Mouse (Mus musculus) neural tube, embryonic 11.5 days (tissue): ENCODE data around the gene Txnl4b. TPM values are rescaled to one million over a fixed set of nuclear protein-coding genes. Genes with fewer than 3 reads are reported as not detected.
A peak's percentile ranks its signal among the peaks of the same experiment; 100 is the strongest.

Experiments used
- ATAC-seq: fragments of 200-750 bp; cut with Nextera tagmentation; 2 replicates; pipeline ENCODE4 v1.8.0; 2017; ENCODE audit warnings: moderate number of reproducible peaks, mild to moderate bottlenecking, moderate TSS enrichment, moderate library complexity; ENCODE audit not compliant: insufficient read depth, low FRiP score, low TSS enrichment
- DNase-seq: peaks from one replicate; pipeline ENCODE4 v3.0.0-alpha.2; 2015; ENCODE audit warnings: low spot score
- H3K27ac ChIP-seq: fragments of 300-500 bp; sonication (generic); 2 replicates; pipeline ENCODE4 v1.5.1; 2014; ENCODE audit warnings: low read depth, mild to moderate bottlenecking, low read length
- H3K27me3 ChIP-seq: fragments of 300-500 bp; sonication (generic); 2 replicates; pipeline ENCODE4 v1.6.1; 2014; ENCODE audit warnings: mild to moderate bottlenecking, low read length, mixed read lengths; ENCODE audit not compliant: control insufficient read depth, insufficient read depth
- H3K36me3 ChIP-seq: fragments of 300-500 bp; sonication (generic); 2 replicates; pipeline ENCODE4 v1.6.1; 2014; ENCODE audit warnings: mild to moderate bottlenecking, low read length, moderate library complexity, mixed read lengths; ENCODE audit not compliant: control insufficient read depth, insufficient read depth
- H3K4me1 ChIP-seq: fragments of 300-500 bp; sonication (generic); 2 replicates; pipeline ENCODE4 v1.6.1; 2014; ENCODE audit warnings: low read length, mixed read lengths; ENCODE audit not compliant: control insufficient read depth, insufficient read depth
- H3K4me2 ChIP-seq: fragments of 300-500 bp; sonication (generic); 2 replicates; pipeline ENCODE4 v1.6.1; 2014; ENCODE audit warnings: low read depth, mild to moderate bottlenecking, moderate library complexity
- H3K4me3 ChIP-seq: fragments of 300-500 bp; sonication (generic); 2 replicates; pipeline ENCODE4 v1.5.1; 2014; ENCODE audit warnings: low read depth, low read length
- H3K9ac ChIP-seq: fragments of 300-500 bp; sonication (generic); 2 replicates; pipeline ENCODE4 v1.6.1; 2014; ENCODE audit warnings: mild to moderate bottlenecking, low read length
- H3K9me3 ChIP-seq: fragments of 300-500 bp; sonication (generic); 2 replicates; pipeline ENCODE4 v1.6.1; 2016; ENCODE audit warnings: low read length; ENCODE audit not compliant: control insufficient read depth
- WGBS: fragments of 180-500 bp; shearing (Covaris S2); extraction: QIAGEN DNeasy Blood & Tissue Kit; methylation state at CpG from one replicate; pipeline ENCODE4 v1.1.7; 2014; 5-methylcytosine and 5-hydroxymethylcytosine counted together
- polyA plus RNA-seq: library from polyadenylated mRNA; unstranded; fragments of >200 nt; fragmentation: Nextera tagmentation; extraction: Ambion mirVana; gene quantifications from 2 replicates; pipeline ENCODE4 v1.2.1, GENCODE M21; 2014

The Txnl4b gene
- 32.2 and 33.1 TPM in 2 replicates for polyA plus RNA-seq

DNA sequence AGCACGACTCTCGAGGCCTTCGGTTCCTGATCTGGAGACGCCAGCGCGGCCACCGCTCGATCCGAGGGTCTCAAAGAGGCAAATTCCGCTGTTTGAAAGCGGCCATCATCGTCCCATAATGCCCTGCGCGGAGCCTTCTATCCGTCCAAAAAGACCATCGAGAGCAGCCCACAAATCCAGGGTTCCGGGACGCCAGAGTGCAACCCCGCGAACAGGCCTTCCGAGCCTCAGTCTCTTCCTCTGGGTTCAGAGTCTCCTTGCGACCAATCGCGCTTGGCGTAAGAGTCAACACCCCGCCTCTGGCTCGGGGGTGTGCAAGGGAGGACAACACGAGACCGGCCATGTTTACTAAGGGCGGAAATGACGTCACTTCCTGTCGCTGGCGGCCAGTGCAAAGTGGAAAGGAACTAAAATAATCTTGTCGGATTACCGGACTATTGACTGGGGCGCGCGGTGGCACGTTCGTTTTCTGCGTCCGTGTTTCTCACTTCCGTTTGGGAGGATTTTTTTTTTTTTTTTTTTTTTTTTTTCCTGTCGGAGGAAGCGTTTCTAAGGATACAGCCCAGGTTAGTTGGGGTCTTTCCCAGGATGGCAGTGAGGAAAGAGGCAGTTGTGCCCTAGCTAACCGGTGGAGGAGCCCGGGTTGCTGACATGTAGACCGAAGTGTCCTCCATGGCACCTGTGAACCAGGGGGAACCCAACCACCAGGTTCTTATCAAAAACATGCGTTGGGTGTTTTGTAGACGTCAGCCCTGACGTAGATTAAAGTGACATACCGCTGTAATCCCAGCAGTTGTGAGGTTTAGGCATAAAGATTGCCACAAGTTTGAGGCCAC lies at the start of gene Txnl4b, which contains the start of gene Dhx38:
TSS of gene Txnl4b (plus strand) at position 395 of the 836 bp plus-strand sequence.
TSS of gene Dhx38 (minus strand) at position 364 of the 836 bp plus-strand sequence.
- Histone ChIP-seq H3K4me1 (no peaks in the 10 kb centered on the region), H3K27ac (peak within 1 kb of the TSS; percentile 86), H3K4me3 (peak within 1 kb of the TSS; percentile 94), H3K9me3 (no peaks in the 10 kb centered on the region), H3K4me2 (peak within 1 kb of the TSS; percentile 83), H3K27me3 (no peaks in the 10 kb centered on the region), H3K36me3 (no peaks in the 10 kb centered on the region), H3K9ac (peak within 1 kb of the TSS; percentile 96)
- DNase-seq = peak; percentile 97
- ATAC-seq = peak; percentile 98
- under 1% methylated on average over 52 of the region's 52 CpGs for WGBS

DNA sequence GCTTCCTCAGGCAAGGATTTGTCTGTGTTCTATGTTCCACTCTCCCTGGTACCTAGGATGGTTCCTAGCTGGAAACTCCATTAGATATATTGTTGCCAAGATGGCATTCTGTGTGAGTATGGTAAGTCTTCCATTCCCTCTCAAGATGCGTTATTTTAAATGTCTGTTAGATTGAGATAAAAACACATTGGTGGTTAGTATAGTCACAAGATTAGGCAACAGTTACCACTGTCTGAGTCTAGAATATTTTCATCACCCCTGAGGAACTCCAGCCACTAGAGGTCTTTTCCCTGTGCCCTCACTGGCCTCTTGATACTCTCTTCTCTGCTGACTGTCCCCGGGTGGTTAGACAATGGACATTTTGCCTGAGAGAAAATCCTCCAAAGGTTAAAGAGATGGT lies 41.7 kb upstream of the Txnl4b start:
- Histone ChIP-seq H3K27ac (no peak overlapping the region), H3K4me2 (no peak overlapping the region), H3K4me3 (no peak overlapping the region), H3K36me3 (no peaks in the 10 kb centered on the region), H3K27me3 (no peaks in the 10 kb centered on the region), H3K9ac (no peak overlapping the region), H3K9me3 (no peaks in the 10 kb centered on the region), H3K4me1 (no peaks in the 10 kb centered on the region)
- no peak for ATAC-seq
- no peak for DNase-seq
- WGBS = 86% methylated on average over 2 of the region's 2 CpGs

DNA sequence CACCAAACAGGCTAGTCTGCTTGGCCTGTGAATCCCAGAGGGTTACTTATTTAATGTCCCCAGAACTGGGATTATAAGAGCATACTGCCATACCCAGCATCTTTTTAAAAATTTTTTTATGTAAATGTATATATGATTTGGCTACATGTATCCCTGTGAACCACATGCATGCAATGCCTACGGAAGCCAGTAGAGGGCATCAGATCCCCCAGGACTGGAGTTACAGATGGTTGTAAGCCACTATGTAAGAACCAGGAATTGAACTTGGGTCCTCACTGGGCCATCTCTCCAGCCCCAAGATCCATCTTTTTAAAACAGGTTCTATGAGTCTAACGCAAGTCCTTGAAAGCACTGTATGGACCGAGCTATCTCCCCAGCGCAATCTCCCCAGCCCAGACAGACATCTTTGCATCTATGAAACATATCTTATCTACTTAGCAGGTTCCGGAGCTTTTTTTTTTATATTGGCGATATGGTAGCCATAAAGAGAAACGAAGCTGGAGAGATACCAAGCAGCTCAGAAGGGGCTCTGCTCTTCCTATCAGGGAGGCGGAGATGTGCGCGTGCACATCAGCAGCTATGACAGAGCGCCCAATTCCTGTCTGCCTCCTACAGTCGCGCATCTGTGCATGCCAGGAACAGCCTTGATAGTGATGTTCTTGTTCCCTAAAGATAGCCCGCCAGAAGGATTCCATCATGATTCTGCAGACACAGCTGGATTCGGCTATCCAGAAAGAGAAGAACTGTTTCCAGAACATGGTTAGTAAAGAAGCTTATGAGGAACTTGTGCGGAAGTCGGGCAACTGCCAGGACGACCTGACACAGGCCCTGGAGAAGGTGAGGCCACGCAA lies 30.3 kb upstream of the Txnl4b start:
- H3K4me1 ChIP-seq = no peaks in the 10 kb centered on the region

DNA sequence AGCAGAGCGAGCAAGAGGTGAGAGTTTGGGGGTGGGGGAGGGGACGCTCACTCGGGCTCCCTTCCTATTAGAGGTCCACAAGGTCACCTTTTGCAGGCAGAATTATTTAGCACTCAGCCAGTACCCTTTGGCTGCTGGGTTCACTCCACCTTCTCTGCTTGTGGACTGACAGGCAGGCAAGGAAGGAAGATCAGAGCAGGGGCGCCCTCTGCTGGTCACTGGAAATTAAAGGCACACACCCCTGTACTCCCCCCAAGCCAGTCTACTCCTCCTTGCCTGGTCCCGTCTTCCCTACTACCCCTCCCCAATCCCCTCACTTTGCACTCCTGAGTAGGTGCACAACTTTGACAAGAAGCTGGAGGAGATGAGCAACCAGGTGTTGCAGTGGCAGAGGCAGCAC lies 29.0 kb upstream of the Txnl4b start:
- Histone ChIP-seq H3K27me3 (no peaks in the 10 kb centered on the region), H3K36me3 (no peaks in the 10 kb centered on the region), H3K9me3 (no peaks in the 10 kb centered on the region), H3K9ac (no peak overlapping the region), H3K4me2 (no peak overlapping the region), H3K4me3 (no peak overlapping the region), H3K4me1 (no peaks in the 10 kb centered on the region), H3K27ac (no peak overlapping the region)
- WGBS = 6% methylated on average over 5 of the region's 5 CpGs
- peak; percentile 88 for DNase-seq
- no peak for ATAC-seq

More for the DNA sequence above, 30.3 kb upstream of the Txnl4b start:
- Histone ChIP-seq H3K9me3 (no peaks in the 10 kb centered on the region), H3K27ac (no peak overlapping the region), H3K9ac (no peak overlapping the region), H3K4me2 (no peak overlapping the region), H3K4me3 (no peak overlapping the region), H3K27me3 (no peaks in the 10 kb centered on the region), H3K36me3 (no peaks in the 10 kb centered on the region)
- ATAC-seq (no peak), DNase-seq (peak; percentile 50)
- WGBS = 88% methylated on average over 19 of the region's 19 CpGs

DNA sequence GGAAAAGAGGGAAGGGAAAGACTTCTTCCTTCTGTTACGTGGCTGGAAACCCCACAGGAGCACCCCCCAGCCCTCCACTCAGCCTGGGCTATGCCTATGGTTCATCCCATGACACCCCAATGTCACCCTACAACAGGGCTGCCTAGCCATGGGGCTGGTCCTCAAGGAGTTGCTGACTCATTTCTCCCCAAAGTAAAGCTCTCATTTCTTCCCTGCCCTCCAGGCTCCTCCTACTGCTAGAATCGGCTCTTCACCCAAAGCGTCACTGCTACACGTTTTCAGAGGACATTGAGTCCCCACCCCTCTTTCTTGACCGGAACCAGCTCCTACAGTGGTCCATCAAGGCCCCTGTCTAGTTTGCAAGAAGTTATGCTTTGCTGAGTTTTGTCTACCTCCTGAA lies 23.5 kb upstream of the Txnl4b start:
- no peaks in the 10 kb centered on the region; the same call in 1 of the 2 replicates for H3K36me3 ChIP-seq
- H3K4me3 ChIP-seq = no peak overlapping the region
- no peaks in the 10 kb centered on the region for H3K4me1 ChIP-seq
- WGBS = 81% methylated on average over 5 of the region's 5 CpGs
- no peaks in the 10 kb centered on the region for H3K27me3 ChIP-seq
- no peaks in the 10 kb centered on the region for H3K9me3 ChIP-seq
- no peak overlapping the region for H3K4me2 ChIP-seq
- DNase-seq (no peak), ATAC-seq (no peak)
- no peak overlapping the region for H3K9ac ChIP-seq
- H3K27ac ChIP-seq = no peak overlapping the region

DNA sequence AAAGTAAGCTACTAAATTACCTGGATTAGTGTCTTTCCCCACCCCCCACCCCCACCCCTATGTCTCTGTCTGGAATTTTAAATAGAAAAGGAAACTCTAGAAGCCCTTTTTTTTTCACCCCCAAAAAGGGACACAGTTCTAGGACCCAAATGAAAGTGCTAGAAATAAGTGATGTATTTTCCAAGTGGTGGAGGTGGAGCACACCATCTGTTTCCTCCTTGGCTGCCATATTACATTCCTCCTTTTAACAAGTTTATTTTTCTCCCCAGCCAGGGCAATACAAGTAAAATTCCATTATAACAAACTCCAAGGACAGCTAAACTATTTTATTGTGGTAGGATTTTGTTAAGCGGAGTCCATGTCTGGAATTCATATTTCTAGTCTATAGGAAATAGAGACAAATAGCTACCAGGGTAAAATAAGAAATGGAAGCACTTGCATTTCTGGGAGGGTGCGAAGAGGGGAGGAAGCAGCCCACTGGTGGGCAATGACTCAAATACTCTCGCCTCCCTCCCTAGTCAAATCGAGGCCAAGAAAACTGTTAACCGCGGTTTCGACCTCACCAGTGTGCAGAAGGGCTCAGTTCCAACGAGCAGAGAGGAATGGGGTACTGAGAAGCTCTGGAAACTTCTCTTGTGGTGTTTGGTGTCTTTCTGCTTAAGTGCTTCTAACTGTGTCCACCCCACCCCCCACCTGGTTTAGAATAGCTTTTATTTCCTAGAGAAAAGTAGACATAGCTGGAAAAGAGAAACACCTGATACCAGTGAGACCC lies 22.8 kb upstream of the Txnl4b start:
- peaks cover 5% of the 10 kb centered on the region for H3K36me3 ChIP-seq
- WGBS = 85% methylated on average over 8 of the region's 8 CpGs
- no peak overlapping the region for H3K27ac ChIP-seq
- H3K4me1 ChIP-seq = no peaks in the 10 kb centered on the region
- no peak overlapping the region for H3K9ac ChIP-seq
- no peaks in the 10 kb centered on the region for H3K9me3 ChIP-seq
- DNase-seq = no peak
- H3K27me3 ChIP-seq = no peaks in the 10 kb centered on the region
- no peak overlapping the region for H3K4me2 ChIP-seq
- H3K4me3 ChIP-seq = no peak overlapping the region
- ATAC-seq = no peak

DNA sequence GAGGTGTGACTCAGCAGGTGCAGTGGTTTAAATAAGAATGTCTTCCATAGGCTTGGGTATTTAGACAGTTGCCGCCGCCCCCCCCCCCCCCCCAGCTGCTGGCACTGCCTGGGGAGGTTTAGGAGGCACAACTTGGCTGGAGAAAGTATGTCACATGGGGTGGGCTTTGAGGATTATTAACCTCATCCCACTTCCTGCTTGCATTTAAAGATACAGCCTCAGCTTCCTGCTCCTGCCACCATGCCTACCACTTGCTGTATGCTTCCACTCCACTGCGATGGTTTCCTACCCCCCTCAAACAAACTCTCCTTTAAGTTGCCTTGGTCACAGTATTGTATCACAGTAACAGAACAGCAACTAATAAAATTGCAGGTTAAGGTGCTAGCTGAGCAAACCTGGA lies 21.6 kb upstream of the Txnl4b start:
- no peak overlapping the region for H3K9ac ChIP-seq
- DNase-seq = no peak
- WGBS = 62% methylated on average over 3 of the region's 3 CpGs
- no peak overlapping the region for H3K27ac ChIP-seq
- no peaks in the 10 kb centered on the region for H3K9me3 ChIP-seq
- ATAC-seq = no peak
- no peak overlapping the region for H3K4me3 ChIP-seq
- no peak overlapping the region for H3K4me2 ChIP-seq
- peaks cover 10% of the 10 kb centered on the region for H3K36me3 ChIP-seq
- no peaks in the 10 kb centered on the region for H3K27me3 ChIP-seq
- H3K4me1 ChIP-seq = no peaks in the 10 kb centered on the region

DNA sequence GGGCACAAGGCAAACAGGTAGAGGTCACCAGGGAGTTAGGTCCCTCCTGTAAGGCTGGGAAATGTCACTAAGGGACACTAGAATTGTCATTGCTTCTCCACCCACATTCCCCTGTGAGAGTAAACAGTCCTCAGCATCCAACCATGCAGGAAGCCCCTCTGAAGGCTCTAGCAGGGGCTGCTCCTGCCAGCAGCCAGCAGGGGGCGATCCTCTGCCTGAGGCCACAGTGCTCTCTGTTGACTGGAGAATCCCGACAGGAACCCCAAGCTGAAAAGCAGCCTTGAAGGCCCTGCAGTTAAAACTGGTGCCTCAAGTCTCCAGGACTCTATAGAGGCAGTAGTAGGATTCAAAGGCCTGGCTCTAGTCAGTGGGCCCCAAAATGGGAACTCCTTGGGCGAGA lies 14.0 kb upstream of the Txnl4b start:
- WGBS = 48% methylated on average over 3 of the region's 3 CpGs
- Histone ChIP-seq H3K27ac (no peak overlapping the region), H3K9me3 (no peaks in the 10 kb centered on the region), H3K9ac (no peak overlapping the region), H3K4me1 (no peaks in the 10 kb centered on the region), H3K36me3 (peaks cover 45% of the 10 kb centered on the region), H3K27me3 (no peaks in the 10 kb centered on the region), H3K4me2 (no peak overlapping the region), H3K4me3 (no peak overlapping the region)
- ATAC-seq (no peak), DNase-seq (peak; percentile 54)
